Mouse (Mus musculus) spleen, adult 2 months (tissue): Measurements from ENCODE around the gene Wdr72. TPM values are rescaled to one million over a fixed set of nuclear protein-coding genes. Genes with fewer than 3 reads are reported as not detected.

ENCODE experiments used
- DNase-seq, 2 experiments: peaks; one replicate each; pipeline versions ENCODE4 v3.0.0 to v3.0.0-alpha.2; 2012 to 2021; ENCODE audit warnings: low spot score in 2 of 2, low read depth in 1 of 2
- H3K27ac ChIP-seq: fragments of 200-500 bp; 2 replicates; pipeline ENCODE4 v1.5.1; 2012; ENCODE audit warnings: low read length, inconsistent platforms; ENCODE audit not compliant: insufficient read depth
- H3K27me3 ChIP-seq: fragments of 200-500 bp; 2 replicates; pipeline ENCODE4 v1.6.1; 2012; ENCODE audit warnings: mild to moderate bottlenecking, moderate library complexity, low read length, inconsistent platforms; ENCODE audit not compliant: control insufficient read depth, insufficient read depth
- H3K36me3 ChIP-seq: fragments of 200-500 bp; 2 replicates; pipeline ENCODE4 v1.6.1; 2012; ENCODE audit warnings: mild to moderate bottlenecking, low read length, inconsistent platforms; ENCODE audit not compliant: control insufficient read depth, insufficient read depth
- H3K4me1 ChIP-seq: fragments of 200-500 bp; 2 replicates; pipeline ENCODE4 v1.6.1; 2011; ENCODE audit warnings: inconsistent platforms; ENCODE audit not compliant: control insufficient read depth, insufficient read depth, insufficient read length
- H3K4me3 ChIP-seq: fragments of 200-500 bp; 2 replicates; pipeline ENCODE4 v1.5.1; 2011; ENCODE audit warnings: mild to moderate bottlenecking, inconsistent platforms; ENCODE audit not compliant: insufficient read depth, insufficient read length; ENCODE audit errors: extremely low read depth
- CTCF ChIP-seq: fragments of 200-500 bp; IDR thresholded peaks from 2 replicates; pipeline ENCODE4 v1.5.1; 2011; ENCODE audit warnings: mild to moderate bottlenecking, inconsistent platforms; ENCODE audit not compliant: insufficient read depth, insufficient read length, insufficient replicate concordance; ENCODE audit errors: extremely low read depth
- POLR2A ChIP-seq: fragments of 200-500 bp; IDR thresholded peaks from 2 replicates; pipeline ENCODE4 v1.6.1; 2011; ENCODE audit warnings: low read depth, low read length, inconsistent platforms
- WGBS: fragments of 180-500 bp; shearing (Covaris S2); methylation state at CpG from one replicate; pipeline ENCODE4 v1.1.7; 2018; 5-methylcytosine and 5-hydroxymethylcytosine counted together
- polyA plus RNA-seq: library from polyadenylated mRNA; depleted of rRNA; stranded (reverse); fragments of >200 nt; gene quantifications from 2 replicates; pipeline ENCODE4 v1.2.3, GENCODE M21; 2012; rRNA removed

Wdr72 gene
- polyA plus RNA-seq, 1 experiment = not detected

DNA sequence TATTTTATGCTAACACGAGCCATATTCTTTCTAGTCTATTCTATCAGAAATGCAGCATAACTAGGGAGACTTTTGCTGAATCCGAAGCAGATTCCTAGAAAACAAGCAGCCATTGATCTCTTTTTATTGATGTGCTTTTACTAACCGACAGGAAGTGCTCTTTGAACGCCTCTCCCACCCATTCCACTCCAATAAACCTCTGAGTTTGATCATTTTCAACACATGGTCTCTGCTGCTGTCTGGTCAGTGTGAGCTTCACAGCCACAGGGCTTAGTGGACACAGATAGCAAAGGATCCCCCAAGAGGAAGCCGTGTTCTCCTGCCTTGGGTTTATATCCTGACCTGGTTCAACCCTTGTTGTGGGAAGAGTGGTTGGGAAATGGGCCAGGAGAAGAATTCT is 218.7 kb downstream of the Wdr72 start:
- Histone ChIP-seq H3K27me3 (no peaks in the 10 kb centered on the region), H3K27ac (no peak overlapping the region), H3K4me3 (no peak overlapping the region), H3K4me1 (no peaks in the 10 kb centered on the region), H3K36me3 (no peaks in the 10 kb centered on the region)
- WGBS = 65% methylated on average over 5 of the region's 5 CpGs
- no peak for TF ChIP-seq CTCF
- TF ChIP-seq POLR2A = no peak
- DNase-seq = no peak

DNA sequence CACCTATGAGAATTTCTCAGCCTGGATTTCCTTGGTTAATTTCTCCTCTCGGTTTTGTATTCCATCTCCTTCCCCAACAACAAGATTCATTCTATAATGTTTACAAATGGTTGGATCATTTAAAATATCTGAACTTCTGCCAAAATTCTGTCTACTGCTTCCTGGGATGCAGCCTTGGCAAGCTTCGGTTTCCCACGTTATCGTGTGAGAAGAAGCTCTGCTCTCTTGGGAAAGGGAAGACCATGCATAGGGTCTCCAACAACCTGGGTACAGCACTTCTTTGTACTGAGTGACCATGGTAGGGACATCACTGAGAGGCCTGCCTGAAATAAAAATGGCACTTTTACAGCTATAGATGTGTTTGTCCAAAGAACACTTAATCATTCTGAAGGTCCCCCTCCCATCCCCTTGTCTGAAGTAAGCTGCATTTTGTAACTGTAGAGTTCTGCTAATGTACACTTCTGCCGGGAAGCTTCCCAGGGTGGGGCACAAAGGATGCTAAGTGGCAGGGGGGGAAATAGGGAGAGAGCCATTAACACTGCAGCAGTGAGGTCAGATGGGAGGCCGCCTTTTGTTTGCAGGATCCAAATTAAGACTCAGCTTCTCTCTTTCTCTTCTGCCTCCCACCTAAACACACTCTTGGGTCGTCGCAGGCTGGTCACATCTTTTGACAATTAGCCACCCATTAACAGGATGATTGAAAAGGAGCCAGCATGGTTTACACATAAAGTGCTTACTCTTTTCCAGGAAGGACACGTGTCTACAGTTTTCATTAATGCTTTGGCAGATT is 220.7 kb downstream of the Wdr72 start:
- TF ChIP-seq POLR2A (no peak), CTCF (no peak)
- Histone ChIP-seq H3K27ac (no peak overlapping the region), H3K4me1 (no peaks in the 10 kb centered on the region), H3K27me3 (no peaks in the 10 kb centered on the region), H3K36me3 (no peaks in the 10 kb centered on the region), H3K4me3 (no peak overlapping the region)
- 71% methylated on average over 9 of the region's 9 CpGs for WGBS
- no peak for DNase-seq

DNA sequence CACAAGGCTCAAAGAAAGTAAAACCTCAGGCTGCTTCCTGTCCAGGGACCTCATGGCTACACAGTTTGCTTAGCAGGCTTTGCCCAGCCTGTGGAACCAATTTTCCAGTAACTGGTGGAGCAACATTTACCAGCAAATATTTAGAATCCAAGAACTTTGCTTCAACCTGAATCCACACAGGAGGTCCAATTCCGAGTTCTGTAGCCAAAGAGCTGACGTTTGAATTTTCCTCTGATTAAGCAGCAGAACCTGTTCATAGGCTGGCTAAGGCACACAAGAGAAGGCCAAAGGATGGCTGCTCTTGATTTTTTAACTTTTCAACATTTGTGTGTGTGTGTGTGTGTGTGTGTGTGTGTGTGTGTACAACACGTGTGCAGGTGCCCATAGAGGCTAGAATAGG is 222.2 kb downstream of the Wdr72 start:
- Histone ChIP-seq H3K36me3 (no peaks in the 10 kb centered on the region), H3K27ac (no peak overlapping the region), H3K4me3 (no peak overlapping the region), H3K4me1 (no peaks in the 10 kb centered on the region), H3K27me3 (no peaks in the 10 kb centered on the region)
- DNase-seq = no peak
- TF ChIP-seq POLR2A (no peak), CTCF (no peak)
- 77% methylated on average over 3 of the region's 3 CpGs for WGBS

Other genes starting within 250 kb of the Wdr72 start
- gene Unc13c, start 141.4 kb upstream of the Wdr72 start, polyA plus RNA-seq = not detected in 2 replicates